Mouse (Mus musculus) heart, adult 11 months (tissue): ENCODE measurements around the gene Dcps.
"Not testable (repeated sequence)": the region's sequence is repeated elsewhere in the genome, so short reads cannot be mapped to it uniquely, and the experiment has no call there.

Source experiments
- DNase-seq: peaks from one replicate; pipeline ENCODE4 v3.0.0; 2022

The Dcps gene

DNA sequence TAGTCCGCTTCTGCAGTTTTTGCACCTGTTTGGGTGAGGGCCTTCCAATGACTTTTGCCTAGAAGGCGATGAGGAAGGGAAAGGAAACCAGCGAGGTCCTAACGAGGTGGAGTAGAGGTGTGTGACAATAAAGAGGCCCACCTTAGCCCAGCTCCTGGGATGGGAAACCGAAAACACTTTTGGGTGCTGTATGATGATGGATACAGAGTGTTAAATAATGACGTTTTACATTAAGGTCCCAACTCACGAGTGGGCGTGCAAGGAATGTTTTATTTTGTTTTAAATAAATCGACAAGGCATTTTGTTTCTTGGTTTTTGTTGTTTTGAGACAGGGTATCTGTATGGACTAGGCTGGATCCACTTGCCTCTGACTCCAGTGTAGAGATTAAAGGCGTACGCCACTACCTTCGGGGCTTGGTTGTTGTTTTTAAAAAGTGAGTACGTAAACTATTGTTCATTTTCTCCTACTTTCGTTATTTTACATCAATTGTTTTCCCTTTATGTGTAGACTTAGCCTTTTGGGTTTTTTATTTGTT lies 331 bp upstream of the Dcps start:
- DNase-seq = no peak

DNA sequence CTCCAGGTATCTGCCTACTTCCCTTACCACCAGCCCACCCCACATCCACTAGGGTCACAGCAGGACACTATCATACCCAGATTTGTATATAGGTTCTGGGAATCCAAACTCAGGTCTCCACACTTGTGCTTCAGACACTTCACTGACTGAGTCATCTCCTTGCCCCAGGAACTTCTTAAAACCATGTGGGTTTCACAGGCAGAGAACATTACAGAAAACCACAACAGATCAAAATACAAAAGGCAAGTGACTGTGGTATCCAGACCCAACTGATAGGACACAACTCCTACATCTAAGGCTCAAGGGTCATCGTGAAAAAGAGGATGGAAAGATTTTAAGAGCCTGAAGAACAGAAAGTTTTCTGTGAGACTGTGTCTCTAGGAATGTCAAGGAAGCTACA lies 2.5 kb downstream of the Dcps start:
- peak; percentile 66 for DNase-seq

DNA sequence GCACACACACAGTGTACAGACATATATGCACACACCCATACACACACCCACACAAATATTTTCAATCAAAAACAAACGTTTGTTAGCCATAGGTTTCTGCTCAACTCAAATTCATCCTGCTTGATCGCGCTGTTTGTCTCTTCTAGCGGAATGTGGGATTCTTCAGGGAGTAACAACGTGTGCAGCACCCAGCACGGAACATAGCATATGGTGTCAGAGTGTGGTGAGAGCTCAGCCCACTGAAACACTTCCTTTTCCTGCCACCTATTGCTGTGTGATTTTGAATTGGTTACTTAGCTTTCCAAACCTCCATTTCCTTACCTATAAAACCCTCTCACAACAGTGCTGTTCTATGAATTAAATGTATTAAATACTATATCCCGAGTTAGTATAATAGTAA lies 5.8 kb downstream of the Dcps start:
- peak; percentile 23 for DNase-seq

DNA sequence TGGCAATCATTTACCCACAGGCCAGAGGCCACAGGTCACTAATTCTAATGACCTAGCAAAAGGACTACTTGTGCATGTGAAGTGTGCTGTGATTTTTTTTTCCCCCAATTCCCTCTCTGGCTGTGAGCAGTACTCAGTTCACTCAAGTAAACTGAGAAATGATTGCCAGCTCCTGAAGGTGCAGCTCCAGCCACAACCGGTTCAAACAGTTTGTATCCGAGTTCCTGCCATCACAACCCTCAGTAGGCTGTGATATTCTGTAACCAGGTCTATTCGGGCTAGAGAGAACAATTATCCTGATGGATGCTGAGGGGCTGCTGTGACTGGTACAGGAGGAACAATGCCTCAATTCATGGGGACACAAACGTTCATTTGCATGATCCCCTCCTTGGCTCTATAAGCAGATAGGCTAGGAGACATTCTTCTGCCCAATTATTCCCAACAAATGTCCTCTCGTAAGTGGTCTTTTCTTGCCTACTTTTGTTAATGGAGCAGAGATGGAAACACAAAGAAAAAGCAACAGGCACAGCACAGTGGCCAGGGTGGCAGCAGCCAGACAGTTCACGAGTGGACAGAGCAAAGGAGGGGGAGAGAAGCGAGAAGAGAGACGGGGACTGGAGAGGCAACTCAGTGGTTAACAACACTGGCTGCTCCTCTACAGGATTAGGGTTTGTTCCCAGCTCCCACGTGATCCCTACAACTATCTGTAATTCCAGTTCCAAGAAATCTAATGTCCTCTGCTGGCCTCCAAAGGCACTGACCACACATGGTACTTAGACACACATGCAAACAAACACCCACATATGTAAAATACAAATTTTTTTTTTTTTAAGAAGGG lies 8.8 kb downstream of the Dcps start:
- peak; percentile 86 for DNase-seq

DNA sequence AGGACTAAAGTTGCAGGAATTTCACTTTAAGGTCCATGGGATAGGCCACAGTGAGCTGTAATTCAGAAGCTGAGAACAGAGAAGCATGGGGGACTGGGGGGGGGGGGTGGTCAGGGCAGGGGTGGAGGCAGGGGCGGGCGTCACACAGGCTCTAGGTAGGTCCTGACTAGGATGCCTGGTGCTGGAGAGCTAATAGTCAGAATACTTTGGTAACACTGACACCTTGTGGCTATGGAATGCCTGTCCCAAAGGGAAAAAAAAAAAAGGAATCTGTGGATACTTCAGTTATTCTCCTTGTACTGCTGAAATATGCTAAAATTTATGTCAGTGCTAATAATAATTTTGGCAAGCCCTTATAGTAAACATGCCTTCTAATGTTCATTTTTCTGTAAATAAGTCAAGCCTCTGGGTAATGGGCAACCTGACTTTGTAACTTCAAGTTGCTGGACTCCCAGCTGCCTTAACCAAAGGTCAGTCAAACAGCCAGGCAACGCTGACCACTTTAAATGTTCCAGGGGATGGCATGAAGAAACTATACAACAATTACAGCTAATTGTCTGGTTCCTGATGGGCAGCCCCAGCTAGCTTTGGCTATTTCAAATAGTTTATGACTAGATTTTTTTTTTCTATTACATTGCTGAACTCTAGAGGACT lies 9.6 kb downstream of the Dcps start:
- DNase-seq = peak; percentile 89

DNA sequence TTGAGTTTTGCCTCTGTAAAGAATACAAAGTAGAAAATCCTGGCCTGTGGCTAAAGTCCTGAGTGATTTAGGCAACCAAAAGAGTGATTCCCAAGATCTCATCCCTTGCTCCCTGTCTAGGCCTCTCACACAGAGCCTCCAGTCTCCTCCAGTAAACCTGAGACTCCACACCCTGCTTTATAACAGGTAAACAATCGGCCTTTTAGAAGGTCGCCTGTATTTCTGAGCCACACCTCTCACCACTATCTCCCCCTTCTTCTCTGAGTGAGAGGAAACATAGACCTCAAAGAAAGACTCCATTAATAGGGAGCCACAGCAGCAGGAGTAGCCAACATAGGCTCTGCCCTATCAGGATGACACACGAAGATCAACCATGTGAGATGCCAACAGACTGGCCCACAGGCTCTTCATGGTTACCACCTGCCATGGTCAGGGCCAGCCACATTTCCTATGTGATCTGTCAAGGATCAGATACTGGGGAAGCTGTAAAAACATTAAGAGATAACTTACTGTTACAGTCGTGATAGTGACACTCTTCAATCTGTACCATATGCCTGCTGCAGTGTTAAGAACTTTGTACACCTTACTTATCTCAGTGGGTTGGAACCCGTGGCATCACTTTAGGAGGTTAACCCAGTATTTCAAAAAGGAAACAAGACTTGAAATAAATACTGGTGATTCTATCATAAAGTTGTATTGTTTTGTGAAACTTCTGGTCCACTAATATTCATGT lies 11.6 kb downstream of the Dcps start:
- peak; percentile 68 for DNase-seq

DNA sequence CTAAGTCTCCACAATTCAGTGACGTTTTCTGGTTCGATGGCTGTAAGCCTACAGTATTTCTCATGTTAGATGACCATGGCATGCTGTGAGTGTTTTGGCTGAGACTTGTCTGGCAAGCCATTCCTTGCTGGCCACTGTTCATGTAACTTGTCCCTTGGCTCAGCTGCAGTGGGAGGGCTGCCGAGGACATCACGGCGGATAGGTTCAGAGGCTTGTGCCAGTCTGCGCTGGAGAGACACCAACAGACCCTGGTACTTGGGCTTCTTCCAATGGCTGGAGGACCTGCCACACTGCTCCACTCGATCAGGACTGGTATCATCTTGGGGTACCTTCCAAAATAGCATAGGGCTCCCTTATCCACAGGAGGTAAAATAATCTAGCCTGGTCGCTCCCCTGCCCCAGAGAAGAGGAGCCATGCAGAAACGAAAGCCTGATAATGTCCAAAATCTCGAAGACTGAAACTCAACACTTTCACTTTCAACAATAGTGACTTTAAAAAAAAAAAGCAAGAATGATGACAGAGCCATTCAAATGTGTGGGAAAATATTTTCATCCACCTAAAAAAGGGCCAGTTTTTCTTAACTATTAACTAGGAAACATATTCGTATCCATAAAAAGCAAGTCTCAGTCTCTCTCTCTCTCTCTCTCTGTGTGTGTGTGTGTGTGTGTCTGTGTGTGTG lies 12.7 kb downstream of the Dcps start:
- peak; percentile 98 for DNase-seq

DNA sequence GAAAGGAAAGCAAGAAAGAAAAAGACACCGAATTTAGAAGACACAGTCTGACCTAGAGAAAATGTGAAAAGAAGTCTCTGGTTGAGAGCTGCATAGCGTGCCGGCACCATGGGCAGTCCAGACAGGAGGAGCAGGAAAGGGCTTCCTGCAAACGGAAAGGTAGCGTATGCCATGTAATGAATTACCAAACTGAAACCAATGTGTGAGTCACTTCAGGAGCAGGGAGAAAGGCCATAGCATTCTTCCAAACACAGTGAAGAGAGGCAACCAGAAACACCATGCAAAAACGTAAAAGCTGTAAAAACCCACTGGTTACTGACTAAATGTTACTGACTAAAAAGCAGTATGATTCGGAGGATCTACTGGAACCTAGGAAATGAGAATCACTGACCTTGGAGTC lies 14.1 kb downstream of the Dcps start:
- no peak for DNase-seq

DNA sequence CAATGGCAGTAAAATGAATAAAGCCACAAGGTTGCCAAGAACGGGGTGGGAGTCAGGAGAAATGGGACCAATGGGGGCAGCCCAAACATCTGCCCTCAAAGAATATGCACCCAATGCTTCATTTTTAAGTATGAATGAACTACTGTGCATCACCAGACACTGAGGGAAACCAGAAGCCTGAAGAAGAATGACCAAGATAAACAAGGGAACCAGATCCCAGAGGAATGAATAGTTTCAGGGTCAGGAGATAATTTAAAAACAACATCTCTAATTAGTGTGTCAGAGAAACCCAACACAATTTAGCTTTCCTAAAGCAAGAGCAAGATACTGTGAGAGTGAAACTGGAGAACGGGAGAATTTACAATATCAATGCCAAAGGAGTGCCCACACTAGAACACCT lies 15.2 kb downstream of the Dcps start:
- DNase-seq = peak; percentile 58

DNA sequence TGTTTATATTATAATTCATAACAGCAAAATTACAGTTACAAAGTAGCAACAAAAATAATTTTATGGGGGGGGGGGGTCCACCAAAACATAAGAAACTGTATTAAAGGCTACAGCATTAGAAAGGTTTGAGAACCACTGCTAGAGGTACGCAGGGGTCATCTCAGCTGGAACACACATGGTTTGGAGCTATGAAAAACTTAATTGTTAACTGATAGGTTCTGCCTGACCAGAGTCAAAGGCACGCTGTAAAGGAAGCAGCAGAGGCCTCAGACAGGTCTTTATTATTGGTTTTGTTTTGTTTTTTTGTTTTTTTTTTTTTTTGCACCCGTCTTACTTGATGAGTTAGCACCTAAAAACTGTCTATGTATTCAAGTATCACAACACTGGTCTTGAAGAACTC lies 17.4 kb downstream of the Dcps start:
- no peak for DNase-seq

DNA sequence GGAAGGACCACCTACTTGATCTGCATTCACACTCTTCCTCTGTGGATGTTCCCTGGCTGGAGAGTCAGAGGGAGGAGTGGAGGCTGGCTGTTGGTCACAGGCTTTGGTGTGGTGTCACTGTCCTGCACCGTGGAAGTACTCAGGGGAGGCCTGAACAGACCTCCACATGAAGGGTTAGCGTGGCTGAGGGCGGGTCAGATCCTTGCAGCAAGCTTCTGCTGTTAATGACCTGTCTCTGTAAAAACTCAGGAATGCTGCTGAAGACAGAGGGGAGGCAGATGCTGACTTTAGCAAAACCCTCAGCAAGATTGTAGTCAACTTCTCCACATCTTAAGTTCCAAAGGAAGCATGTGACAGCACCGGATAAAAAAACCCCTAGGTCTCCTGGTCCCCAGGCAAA lies 19.0 kb downstream of the Dcps start:
- peak; percentile 78 for DNase-seq

DNA sequence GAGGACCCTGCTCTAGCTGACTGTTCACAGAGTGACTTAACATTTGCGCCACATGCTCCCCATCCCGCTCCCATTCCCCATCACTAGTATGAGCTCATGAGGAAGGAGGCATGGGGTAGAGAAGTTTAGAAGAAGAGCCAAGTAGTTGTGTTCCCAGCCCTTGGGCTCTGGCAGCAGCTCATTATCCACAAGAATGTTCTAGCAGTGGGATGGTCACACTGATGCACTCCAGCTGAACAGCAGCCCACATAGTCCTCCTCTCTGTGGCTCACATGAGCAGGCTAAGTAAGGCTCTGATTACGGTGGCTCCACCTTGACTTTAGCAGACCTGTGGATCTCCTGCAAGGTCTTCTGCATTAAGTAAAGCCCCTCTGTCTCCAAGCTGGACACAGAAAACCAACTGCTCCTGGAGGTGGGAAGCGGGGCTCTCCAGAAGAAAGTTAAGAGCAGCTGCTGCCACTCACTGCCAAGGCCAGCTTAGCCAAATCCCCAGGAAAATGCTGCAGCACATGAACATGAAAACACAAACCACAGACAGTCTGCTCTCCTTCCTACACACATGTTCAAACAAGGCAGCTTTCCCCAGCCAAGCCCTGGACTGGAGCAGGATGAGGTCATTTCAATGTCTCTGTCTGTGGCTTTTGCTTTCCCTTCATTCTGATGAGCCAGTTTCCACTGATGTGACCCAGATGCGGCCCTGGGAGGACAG lies 19.7 kb downstream of the Dcps start:
- peak; percentile 98 for DNase-seq

DNA sequence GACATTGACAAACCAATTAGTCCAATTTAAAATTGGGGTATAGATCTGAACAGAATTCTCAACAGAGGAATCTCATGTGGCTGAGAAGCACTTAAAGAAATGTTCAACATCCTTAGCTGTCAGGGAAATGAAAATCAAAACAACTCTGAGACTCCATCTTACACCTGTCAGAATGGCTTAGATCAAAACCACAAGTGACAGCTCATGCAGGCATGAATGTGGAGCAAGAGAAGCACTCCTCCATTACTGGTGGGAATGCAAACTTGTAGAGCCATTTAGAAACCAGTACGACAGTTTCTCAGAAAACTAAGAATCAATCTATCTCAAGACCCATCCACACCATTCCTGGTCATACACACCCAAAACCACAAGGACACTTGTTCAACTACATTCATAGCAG lies 22.9 kb downstream of the Dcps start:
- peak; percentile 54 for DNase-seq

DNA sequence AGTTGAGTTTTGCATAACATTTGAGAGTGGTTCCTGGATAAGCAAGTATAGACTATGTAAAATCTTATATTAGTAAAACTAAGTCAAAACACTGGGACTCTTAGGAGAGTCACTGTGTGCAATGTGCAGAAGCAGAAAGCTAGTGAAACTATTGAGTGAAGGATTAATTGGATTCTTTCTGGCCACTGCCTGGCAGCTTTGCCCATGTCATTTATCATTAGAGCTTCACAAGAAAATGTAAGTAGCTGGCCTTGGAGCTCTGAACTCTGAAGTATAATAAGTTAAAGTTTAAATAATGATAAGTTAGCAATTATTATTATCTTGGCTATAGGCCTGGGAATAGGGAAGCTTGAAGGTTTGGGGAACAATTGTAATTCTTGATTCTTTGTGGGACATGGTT lies 27.0 kb downstream of the Dcps start:
- not testable (repeated sequence) for DNase-seq

DNA sequence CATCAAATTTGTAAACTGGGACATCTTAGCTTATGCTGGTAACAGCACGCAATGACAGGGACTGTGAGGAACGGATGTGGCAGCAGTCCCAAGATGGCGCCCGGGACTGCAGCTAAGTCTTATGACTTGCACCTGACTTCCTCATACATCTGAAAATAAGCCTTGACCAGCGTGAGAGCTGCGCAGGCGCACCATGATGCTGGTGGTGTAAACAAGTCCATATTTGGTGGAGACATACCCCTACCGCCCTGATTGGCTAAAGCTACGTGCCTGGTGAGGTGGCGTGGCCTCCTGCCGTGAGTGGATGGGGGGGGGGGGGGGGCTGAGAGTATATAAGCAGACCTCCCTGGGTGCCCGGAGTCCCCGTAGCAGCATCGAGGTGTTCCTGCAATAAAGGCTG lies 28.6 kb downstream of the Dcps start:
- DNase-seq = not testable (repeated sequence)

DNA sequence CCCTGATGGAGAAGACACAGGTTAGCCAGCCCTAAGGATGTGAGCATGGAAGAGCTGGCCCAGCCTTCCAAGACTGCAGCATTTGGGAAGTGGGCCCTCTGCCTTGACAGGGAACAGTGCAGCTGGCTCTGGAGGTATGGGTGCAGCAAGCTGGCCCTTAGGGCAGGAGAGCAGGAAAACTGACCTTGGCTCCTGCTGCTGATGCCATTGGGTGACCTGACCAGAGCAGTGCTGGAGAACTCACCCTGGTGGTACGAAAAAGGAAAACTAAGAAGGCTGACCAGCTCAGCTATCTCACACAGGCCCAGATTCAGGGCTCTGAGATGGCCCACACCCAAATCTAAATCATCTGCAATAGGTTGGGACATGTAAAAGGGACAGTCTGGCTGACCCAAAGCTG lies 30.0 kb downstream of the Dcps start:
- peak; percentile 70 for DNase-seq

DNA sequence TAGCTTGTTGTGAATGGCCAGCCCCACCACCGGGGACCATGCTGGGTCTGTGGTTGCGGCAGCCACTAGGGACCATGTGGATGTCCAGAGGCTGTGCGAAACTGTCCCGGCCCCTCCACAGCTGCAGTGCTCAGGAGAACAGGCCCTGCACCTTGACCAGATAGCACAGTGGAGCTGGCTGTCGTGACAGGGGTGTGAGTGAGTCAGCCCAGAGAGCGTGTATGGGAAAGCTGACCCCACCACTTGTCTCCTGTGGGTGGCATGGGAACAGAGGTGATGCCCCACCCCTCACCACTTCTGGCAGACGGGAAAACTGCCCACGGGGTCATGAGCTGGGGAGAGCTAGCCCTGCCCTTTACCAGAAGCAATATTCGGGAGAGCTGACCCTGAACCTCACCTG lies 30.7 kb downstream of the Dcps start:
- DNase-seq = peak; percentile 89

DNA sequence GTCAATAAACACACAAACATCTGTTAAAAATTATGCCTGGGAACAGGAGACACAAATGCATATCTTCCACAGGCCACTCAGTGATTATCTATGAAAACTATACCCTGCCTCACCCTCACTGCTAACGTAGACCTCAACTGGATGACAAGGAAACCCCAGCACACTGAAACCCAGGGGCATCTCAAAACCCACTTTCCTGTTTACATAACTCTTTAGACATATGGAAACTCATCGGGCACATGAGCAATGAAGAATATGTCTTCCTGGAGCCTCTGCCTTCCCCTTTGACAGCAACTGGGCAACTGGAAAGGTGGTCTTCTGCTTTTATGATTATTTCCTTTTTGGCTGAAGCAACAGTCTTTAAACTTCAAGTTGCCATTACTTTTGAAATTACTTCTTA lies 33.6 kb downstream of the Dcps start:
- peak; percentile 23 for DNase-seq

DNA sequence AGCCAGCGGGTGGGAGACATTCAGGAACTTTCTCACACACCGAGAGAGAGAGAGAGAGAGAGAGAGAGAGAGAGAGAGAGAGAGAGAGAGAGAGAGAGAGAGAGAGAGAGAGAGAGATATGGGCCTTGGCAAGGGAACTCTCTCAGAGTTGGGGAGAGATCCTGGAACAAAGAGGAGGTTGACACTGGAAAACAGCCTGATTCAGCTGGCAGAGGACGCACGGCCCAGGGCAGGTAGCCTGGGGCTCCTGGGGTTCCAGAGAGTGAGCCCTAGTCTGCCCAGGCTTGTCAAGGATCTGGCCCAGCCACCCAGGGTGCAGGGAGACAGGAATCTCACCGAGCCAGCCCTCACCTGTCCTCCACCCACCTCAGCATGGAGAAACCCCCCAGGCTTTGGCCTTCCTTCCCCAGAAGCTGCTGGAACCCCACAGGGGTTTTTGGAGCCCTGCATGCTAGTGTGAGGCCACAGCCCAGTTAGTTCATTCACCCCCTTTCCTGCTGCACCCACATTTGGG lies 36.6 kb downstream of the Dcps start:
- DNase-seq = no peak

DNA sequence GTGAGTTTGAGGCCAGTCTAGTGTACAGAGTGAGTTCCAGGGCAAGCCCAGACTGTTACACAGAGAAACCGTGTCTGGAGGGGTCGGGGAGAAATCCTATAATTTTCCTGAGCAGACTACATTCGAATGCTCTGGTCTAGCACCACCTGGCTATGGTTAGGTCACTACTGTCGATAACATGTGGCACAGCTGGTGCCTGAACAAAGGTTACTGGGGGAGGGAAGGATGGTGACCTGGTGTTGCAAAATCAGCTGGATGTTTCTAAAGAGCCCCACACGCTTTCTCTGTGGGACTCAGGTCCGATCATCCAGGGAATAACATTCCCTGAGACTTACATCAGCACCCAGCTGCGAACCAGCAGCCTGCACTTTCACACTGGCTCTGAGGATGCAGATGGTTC lies 37.8 kb downstream of the Dcps start:
- no peak for DNase-seq

DNA sequence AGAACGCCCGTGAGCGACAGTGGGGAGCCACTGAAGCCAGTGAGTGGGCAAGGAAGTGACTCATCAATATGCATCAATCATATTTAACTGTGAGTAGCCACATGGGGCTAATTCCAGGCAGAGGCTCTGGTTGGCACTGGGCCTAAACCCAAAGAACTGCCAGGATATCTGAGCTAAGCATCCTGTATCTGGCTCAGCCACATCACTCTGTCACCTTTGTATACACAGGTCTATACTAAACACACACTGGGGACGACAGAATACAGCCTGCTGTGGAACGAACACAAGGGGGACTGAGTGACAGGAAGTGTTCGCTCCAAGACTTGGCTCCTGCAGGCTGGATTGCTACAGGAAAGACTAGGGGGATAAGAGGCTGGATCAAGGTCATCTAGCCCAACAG lies 40.3 kb downstream of the Dcps start:
- no peak for DNase-seq
